Mouse (Mus musculus): ENCODE data around the gene Trp63. TPM values are rescaled to one million over a fixed set of nuclear protein-coding genes. Genes with fewer than 3 reads are reported as not detected.

Gene Trp63
- polyA plus RNA-seq, 1 experiment from 2014 or later, result 0.08 TPM

DNA sequence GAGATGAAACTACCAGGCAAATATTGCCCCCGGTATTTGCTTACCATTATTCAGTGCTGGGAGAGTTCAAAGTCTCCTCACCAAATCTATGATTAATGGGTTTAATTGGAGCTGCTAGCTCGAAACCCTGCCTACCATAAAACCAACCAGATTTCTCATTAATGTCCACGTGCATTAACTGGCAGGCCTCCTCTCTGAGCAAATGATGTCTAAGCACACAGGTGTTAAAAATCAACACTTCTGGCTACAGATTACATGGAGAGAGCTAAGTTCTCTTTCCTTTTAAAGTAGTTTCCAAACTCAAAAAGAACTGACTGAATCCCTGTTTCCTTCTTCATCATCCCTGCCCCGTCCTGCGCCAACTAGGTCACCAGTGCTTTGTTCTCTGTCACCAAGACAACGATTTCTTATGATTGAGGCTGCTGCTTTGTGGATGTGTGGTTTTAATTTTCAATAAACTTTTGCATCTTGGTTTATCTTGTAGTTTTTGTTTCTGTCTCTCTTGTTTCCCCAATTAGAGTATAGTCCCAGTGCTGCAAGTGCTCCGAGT is 193.9 kb downstream of the Trp63 start:
- ATAC-seq (ENCODE audit: insufficient read depth), result no peak
- Histone ChIP-seq H3K4me1 (replicated peaks) (no peaks in the 10 kb centered on the region), H3K27me3 (no peaks in the 10 kb centered on the region), H3K36me3 (replicated peaks) (no peaks in the 10 kb centered on the region), H3K27ac (replicated peaks) (no peak overlapping the region), H3K4me3 (replicated peaks) (no peak overlapping the region), H3K9me3 (replicated peaks) (no peaks in the 10 kb centered on the region), H3K9ac (no peak overlapping the region), H3K4me2 (no peak overlapping the region)
- 63% methylated on average over 7 of the region's 7 CpGs for WGBS (ENCODE audit: insufficient replicate concordance)

DNA sequence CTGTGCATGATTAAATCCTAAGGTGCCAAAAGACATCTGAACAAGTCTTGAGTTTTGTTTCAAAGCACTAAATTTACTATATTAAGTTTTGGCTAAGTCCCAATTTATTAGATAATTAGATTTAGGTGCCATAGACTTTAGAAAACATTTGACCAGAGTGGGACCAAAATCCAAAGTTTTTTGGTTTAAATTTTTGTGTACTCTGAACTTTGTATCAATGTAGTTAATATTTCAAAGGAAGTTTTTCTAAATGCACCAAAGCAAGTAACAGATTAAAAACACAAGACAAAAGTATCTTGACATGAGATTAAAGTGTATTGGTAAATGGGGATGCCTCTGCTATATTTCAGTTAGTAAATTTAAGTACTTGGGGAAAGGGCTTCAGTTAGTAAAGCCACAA is 194.6 kb downstream of the Trp63 start:
- Histone ChIP-seq H3K4me1 (replicated peaks) (no peaks in the 10 kb centered on the region), H3K4me2 (no peak overlapping the region), H3K27me3 (no peaks in the 10 kb centered on the region), H3K27ac (replicated peaks) (no peak overlapping the region), H3K9me3 (replicated peaks) (no peaks in the 10 kb centered on the region), H3K4me3 (replicated peaks) (no peak overlapping the region), H3K9ac (no peak overlapping the region), H3K36me3 (replicated peaks) (no peaks in the 10 kb centered on the region)
- ATAC-seq (ENCODE audit: insufficient read depth), result no peak

GRCm38 (mm10) chr16:25899071-25899470 is 215.5 kb downstream of the Trp63 start:
- no peak overlapping the region for H3K4me2 ChIP-seq
- no peak overlapping the region for H3K9ac ChIP-seq
- H3K4me3 ChIP-seq (replicated peaks), result no peak overlapping the region
- H3K36me3 ChIP-seq (replicated peaks), result no peaks in the 10 kb centered on the region
- H3K27ac ChIP-seq (replicated peaks), result no peak overlapping the region
- no peaks in the 10 kb centered on the region for H3K4me1 ChIP-seq (replicated peaks)
- ATAC-seq (ENCODE audit: insufficient read depth), result no peak
- no peaks in the 10 kb centered on the region for H3K9me3 ChIP-seq (replicated peaks)
- 44% methylated on average over 4 of the region's 4 CpGs for WGBS (ENCODE audit: insufficient replicate concordance)
- H3K27me3 ChIP-seq, result no peaks in the 10 kb centered on the region

- no peaks in the 10 kb centered on the region for H3K9me3 ChIP-seq (replicated peaks)
- H3K4me2 ChIP-seq, result no peak overlapping the region
- no peaks in the 10 kb centered on the region for H3K36me3 ChIP-seq (replicated peaks)
- no peak for ATAC-seq (ENCODE audit: insufficient read depth)
- H3K9ac ChIP-seq, result no peak overlapping the region
- no peak overlapping the region for H3K4me3 ChIP-seq (replicated peaks)
- no peaks in the 10 kb centered on the region for H3K27me3 ChIP-seq
- H3K27ac ChIP-seq (replicated peaks), result no peak overlapping the region
- WGBS (ENCODE audit: insufficient replicate concordance), result 55% methylated on average over 2 of the region's 2 CpGs
- H3K4me1 ChIP-seq (replicated peaks), result no peaks in the 10 kb centered on the region
Observed at GRCm38 (mm10) chr16:25899657-25900056, 216.1 kb downstream of the Trp63 start.

DNA sequence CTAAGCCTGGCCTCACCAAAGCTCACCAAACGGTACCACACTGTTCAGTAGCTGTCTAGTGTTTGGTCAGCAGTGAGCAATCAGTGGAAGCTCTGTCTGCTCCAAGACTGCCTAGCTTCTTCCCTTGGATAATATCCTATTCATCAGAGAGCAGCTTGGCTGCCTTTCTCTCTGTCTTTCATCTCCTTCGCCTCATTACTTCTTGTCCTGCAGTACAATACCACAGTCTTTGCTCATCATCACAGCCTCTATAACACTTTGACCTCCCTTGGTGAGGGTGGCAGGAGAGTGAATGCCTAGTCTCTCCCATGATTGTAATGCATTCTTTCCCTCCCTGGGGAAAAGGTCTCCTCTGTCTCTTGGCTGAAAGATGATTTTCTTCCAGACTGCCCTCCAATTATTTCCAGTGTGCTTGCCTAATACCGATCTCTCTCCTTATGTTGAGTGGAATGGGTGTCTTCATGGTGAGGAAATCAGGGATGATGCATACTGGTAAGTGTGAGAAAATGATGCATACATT is 216.9 kb downstream of the Trp63 start:
- Histone ChIP-seq H3K4me3 (replicated peaks) (no peak overlapping the region), H3K9ac (no peak overlapping the region), H3K4me1 (replicated peaks) (no peaks in the 10 kb centered on the region), H3K27me3 (no peaks in the 10 kb centered on the region), H3K36me3 (replicated peaks) (no peaks in the 10 kb centered on the region), H3K4me2 (no peak overlapping the region), H3K27ac (replicated peaks) (no peak overlapping the region), H3K9me3 (replicated peaks) (no peaks in the 10 kb centered on the region)
- no peak for ATAC-seq (ENCODE audit: insufficient read depth)
- 52% methylated on average over 3 of the region's 3 CpGs for WGBS (ENCODE audit: insufficient replicate concordance)

GRCm38 (mm10) chr16:25912185-25912584 is 228.6 kb downstream of the Trp63 start:
- Histone ChIP-seq H3K36me3 (replicated peaks) (no peaks in the 10 kb centered on the region), H3K4me2 (no peak overlapping the region), H3K9me3 (replicated peaks) (no peaks in the 10 kb centered on the region), H3K27ac (replicated peaks) (no peak overlapping the region), H3K9ac (no peak overlapping the region), H3K27me3 (no peaks in the 10 kb centered on the region), H3K4me1 (replicated peaks) (no peaks in the 10 kb centered on the region), H3K4me3 (replicated peaks) (no peak overlapping the region)
- no peak for ATAC-seq (ENCODE audit: insufficient read depth)
- 38% methylated on average over 1 of the region's 1 CpGs for WGBS (ENCODE audit: insufficient replicate concordance)

DNA sequence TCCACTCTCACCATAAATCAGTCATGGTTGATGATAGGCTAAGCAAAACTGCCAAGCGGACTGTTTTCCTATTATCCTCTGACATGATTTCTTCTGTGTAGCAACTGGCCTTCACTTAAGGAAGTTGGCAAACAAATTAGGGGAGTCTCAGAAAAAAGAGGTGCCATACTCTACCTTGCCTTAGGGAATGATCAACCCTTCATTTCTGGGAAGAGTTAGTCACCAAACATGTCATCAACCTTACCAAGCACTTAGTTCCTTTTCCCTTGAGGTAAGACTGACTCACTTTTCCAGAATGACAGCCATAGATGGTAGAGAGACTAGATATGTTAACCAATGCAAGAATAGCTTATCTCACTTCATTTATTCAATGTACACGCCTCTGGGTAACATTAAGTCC is 250.6 kb downstream of the Trp63 start:
- no peak overlapping the region for H3K9ac ChIP-seq
- no peaks in the 10 kb centered on the region for H3K27me3 ChIP-seq
- H3K9me3 ChIP-seq (replicated peaks), result no peaks in the 10 kb centered on the region
- WGBS (ENCODE audit: insufficient replicate concordance), result 48% methylated on average over 2 of the region's 2 CpGs
- H3K4me1 ChIP-seq (replicated peaks), result no peaks in the 10 kb centered on the region
- no peak overlapping the region for H3K27ac ChIP-seq (replicated peaks)
- H3K4me3 ChIP-seq (replicated peaks), result no peak overlapping the region
- no peak for ATAC-seq (ENCODE audit: insufficient read depth)
- no peaks in the 10 kb centered on the region for H3K36me3 ChIP-seq (replicated peaks)
- H3K4me2 ChIP-seq, result no peak overlapping the region

Data from liver, embryonic 15.5 days (tissue).